Comparison of ENCODE assay signal across 11 mouse cellular contexts in the genomic region with DNA sequence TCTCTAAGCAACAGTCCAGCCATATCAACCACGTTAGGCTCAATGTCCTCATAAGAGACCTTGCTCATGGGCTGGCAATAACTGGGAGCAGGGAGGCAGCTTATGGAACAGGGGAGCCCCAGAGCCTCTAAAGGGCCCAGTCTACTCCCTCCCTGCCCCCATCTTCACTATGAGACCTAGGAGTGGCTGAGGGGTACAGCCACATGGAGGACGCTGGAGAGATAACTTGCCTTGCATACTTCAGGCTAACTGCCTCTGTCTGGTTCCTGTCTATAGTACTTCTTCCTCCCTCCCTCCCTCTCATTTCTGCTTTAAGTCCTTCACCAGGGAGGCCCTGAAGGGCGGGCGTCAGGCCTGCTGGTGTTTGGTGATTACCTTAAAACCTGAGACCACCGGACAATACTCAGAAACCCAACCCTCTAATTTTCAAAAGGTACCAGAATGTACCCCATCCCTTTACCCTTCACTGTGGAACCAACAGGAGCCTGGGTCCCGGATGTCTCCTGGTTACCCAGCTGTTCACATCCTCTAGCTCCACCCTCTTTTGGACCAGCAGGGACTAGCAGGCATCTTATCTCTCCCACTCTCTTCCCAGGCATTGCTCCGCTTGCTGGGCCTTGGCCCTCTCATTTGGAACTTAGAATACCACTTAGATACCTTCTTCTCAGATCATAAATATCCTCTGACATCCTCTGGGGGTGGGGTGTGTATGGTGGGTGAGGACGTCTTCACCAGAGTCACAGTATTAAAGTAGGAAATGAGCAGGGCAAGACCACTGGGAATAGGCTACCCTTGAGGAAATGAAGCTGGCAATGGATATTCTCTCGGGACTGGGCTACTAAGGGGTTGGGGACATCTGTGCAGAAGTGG. TPM values are rescaled to one million over a fixed set of nuclear protein-coding genes. Genes with fewer than 3 reads are reported as not detected.
DNase-seq lines count a peak whose midpoint lies in the region; ATAC-seq lines count a peak whose summit lies in the region.
"Had no signal": no experiment of that assay in that cellular context is flagged by ENCODE, and none has a peak within 500 bp of the region (broad histone marks: within the 10 kb centered on the region; RNA-seq: fewer than 3 reads in every experiment).

No protein-coding gene starts in this region.

- peaks cover 3% of the 10 kb centered on the region; the same call in 1 of the 2 replicates for H3K36me3 ChIP-seq in forebrain, embryonic 10.5 days (replicated peaks)
- no peaks in the 10 kb centered on the region for H3K36me3 ChIP-seq in forebrain, embryonic 13.5 days (ENCODE audit: poor library complexity, severe bottlenecking)
- no peaks in the 10 kb centered on the region for H3K36me3 ChIP-seq in kidney, embryonic 15.5 days
- H3K36me3 ChIP-seq in embryonic facial prominence, embryonic 12.5 days, result no peaks in the 10 kb centered on the region
- no peaks in the 10 kb centered on the region for H3K36me3 ChIP-seq in liver, embryonic 15.5 days (replicated peaks)

- no peak overlapping the region for H3K4me3 ChIP-seq in forebrain, embryonic 10.5 days
- H3K4me3 ChIP-seq in forebrain, embryonic 13.5 days, result no peak overlapping the region
- H3K4me3 ChIP-seq in kidney, embryonic 15.5 days (replicated peaks), result no peak overlapping the region
- H3K4me3 ChIP-seq in embryonic facial prominence, embryonic 12.5 days, result no peak overlapping the region
- H3K4me3 ChIP-seq in liver, embryonic 15.5 days (replicated peaks), result no peak overlapping the region

- DNase-seq in forebrain, embryonic 10.5 days (ENCODE audit: extremely low spot score, low spot score), result no peak
- no peak for DNase-seq in kidney, postnatal 14 days
- DNase-seq in adrenal gland, postnatal 4 days (ENCODE audit: low spot score in 2 of 2), result no peak
- DNase-seq: lung, postnatal 14 days had no signal

- H3K27ac ChIP-seq in forebrain, embryonic 10.5 days, result 0 out of 2 replicates have a peak overlapping the region, but pooled peaks have one; percentile 44
- H3K27ac ChIP-seq in forebrain, embryonic 13.5 days, result no peak overlapping the region
- peak overlapping the region; percentile 85 for H3K27ac ChIP-seq in kidney, embryonic 15.5 days
- 0 out of 2 replicates have a peak overlapping the region, but pooled peaks have one; percentile 76 for H3K27ac ChIP-seq in embryonic facial prominence, embryonic 12.5 days
- peak overlapping the region; percentile 59 for H3K27ac ChIP-seq in liver, embryonic 15.5 days (replicated peaks)

- H3K9me3 ChIP-seq in forebrain, embryonic 10.5 days, result no peaks in the 10 kb centered on the region
- no peaks in the 10 kb centered on the region for H3K9me3 ChIP-seq in forebrain, embryonic 13.5 days (replicated peaks)
- no peaks in the 10 kb centered on the region for H3K9me3 ChIP-seq in kidney, embryonic 15.5 days (replicated peaks)
- no peaks in the 10 kb centered on the region for H3K9me3 ChIP-seq in embryonic facial prominence, embryonic 12.5 days
- no peaks in the 10 kb centered on the region for H3K9me3 ChIP-seq in liver, embryonic 15.5 days (replicated peaks)

- no peak for ATAC-seq in forebrain, embryonic 13.5 days
- no peak for ATAC-seq in kidney, embryonic 15.5 days (replicated peaks; ENCODE audit: low FRiP score)
- no peak for ATAC-seq in embryonic facial prominence, embryonic 12.5 days (ENCODE audit: insufficient number of reproducible peaks, insufficient read depth, low FRiP score, low TSS enrichment)
- no peak for ATAC-seq in liver, embryonic 15.5 days (ENCODE audit: insufficient read depth)
- no peak for ATAC-seq in megakaryocyte progenitor cell, adult 5-6 weeks (replicated peaks; ENCODE audit: poor library complexity)
- ATAC-seq: forebrain, embryonic 16.5 days had no signal

- WGBS in forebrain, embryonic 10.5 days, result 89% methylated on average over 9 of the region's 9 CpGs
- 89% methylated on average over 9 of the region's 9 CpGs for WGBS in forebrain, embryonic 13.5 days
- WGBS in kidney, embryonic 15.5 days, result 75% methylated on average over 9 of the region's 9 CpGs
- WGBS in embryonic facial prominence, embryonic 12.5 days, result 79% methylated on average over 9 of the region's 9 CpGs
- WGBS in liver, embryonic 15.5 days (ENCODE audit: insufficient replicate concordance), result 35% methylated on average over 9 of the region's 9 CpGs

- H3K27me3 ChIP-seq in forebrain, embryonic 10.5 days (ENCODE audit: poor library complexity, severe bottlenecking), result no peaks in the 10 kb centered on the region
- H3K27me3 ChIP-seq in forebrain, embryonic 13.5 days, result no peaks in the 10 kb centered on the region
- no peaks in the 10 kb centered on the region for H3K27me3 ChIP-seq in kidney, embryonic 15.5 days
- H3K27me3 ChIP-seq in embryonic facial prominence, embryonic 12.5 days, result no peaks in the 10 kb centered on the region
- H3K27me3 ChIP-seq in liver, embryonic 15.5 days, result no peaks in the 10 kb centered on the region

- H3K4me2 ChIP-seq in forebrain, embryonic 13.5 days, result no peak overlapping the region
- H3K4me2 ChIP-seq in kidney, embryonic 15.5 days, result no peak overlapping the region
- no peak overlapping the region for H3K4me2 ChIP-seq in embryonic facial prominence, embryonic 12.5 days (replicated peaks)
- peak overlapping the region; percentile 99 for H3K4me2 ChIP-seq in liver, embryonic 15.5 days

- peaks cover 52% of the 10 kb centered on the region for H3K4me1 ChIP-seq in forebrain, embryonic 10.5 days
- H3K4me1 ChIP-seq in forebrain, embryonic 13.5 days, result peaks cover 39% of the 10 kb centered on the region
- peaks cover 68% of the 10 kb centered on the region for H3K4me1 ChIP-seq in kidney, embryonic 15.5 days
- H3K4me1 ChIP-seq in embryonic facial prominence, embryonic 12.5 days, result peaks cover 37% of the 10 kb centered on the region
- H3K4me1 ChIP-seq in liver, embryonic 15.5 days (replicated peaks), result peaks cover 73% of the 10 kb centered on the region

- H3K9ac ChIP-seq in forebrain, embryonic 13.5 days, result no peak overlapping the region
- no peak overlapping the region for H3K9ac ChIP-seq in kidney, embryonic 15.5 days
- no peak overlapping the region for H3K9ac ChIP-seq in embryonic facial prominence, embryonic 12.5 days
- no peak overlapping the region for H3K9ac ChIP-seq in liver, embryonic 15.5 days

RNA-seq across cellular contexts. Expression of gene Gnb1, which starts 1.8 kb away (rescaled TPM):
- polyA plus RNA-seq in forebrain, embryonic 10.5 days (2016; fragmentation: Nextera tagmentation; extraction: Ambion mirVana), result 607 and 643 TPM in 2 replicates
- polyA plus RNA-seq in forebrain, embryonic 13.5 days (2015; fragmentation: Nextera tagmentation; extraction: Ambion mirVana), result 937 and 949 TPM in 2 replicates
- 476 and 488 TPM in 2 replicates for polyA plus RNA-seq in kidney, embryonic 15.5 days (2015; fragmentation: Nextera tagmentation; extraction: Ambion mirVana)
- polyA plus RNA-seq in embryonic facial prominence, embryonic 12.5 days (2016; fragmentation: Nextera tagmentation; extraction: Ambion mirVana), result 570 and 588 TPM in 2 replicates
- polyA plus RNA-seq in liver, embryonic 15.5 days (2015; fragmentation: Nextera tagmentation; extraction: Ambion mirVana), result 100 and 106 TPM in 2 replicates
- total RNA-seq in megakaryocyte progenitor cell, adult 5-6 weeks (2015), result 230 and 233 TPM in 2 replicates
- 165 and 170 TPM in 2 replicates for total RNA-seq in megakaryocyte progenitor cell, adult 5-6 weeks (2017)
- total RNA-seq in adrenal gland, postnatal 4 days (2021), result 100 to 1,000 TPM; 441 to 466 TPM

RNA-seq across cellular contexts. Expression of gene Tmem52, which starts 20.4 kb away (rescaled TPM):
- not detected in 2 replicates for polyA plus RNA-seq in forebrain, embryonic 10.5 days (2016; fragmentation: Nextera tagmentation; extraction: Ambion mirVana)
- polyA plus RNA-seq in forebrain, embryonic 13.5 days (2015; fragmentation: Nextera tagmentation; extraction: Ambion mirVana), result 0.18 TPM in 1 of 2 replicates, not detected in the other
- 1.0 and 1.1 TPM in 2 replicates for polyA plus RNA-seq in kidney, embryonic 15.5 days (2015; fragmentation: Nextera tagmentation; extraction: Ambion mirVana)
- not detected in 2 replicates for polyA plus RNA-seq in embryonic facial prominence, embryonic 12.5 days (2016; fragmentation: Nextera tagmentation; extraction: Ambion mirVana)
- polyA plus RNA-seq in liver, embryonic 15.5 days (2015; fragmentation: Nextera tagmentation; extraction: Ambion mirVana), result 0.50 TPM in 1 of 2 replicates, not detected in the other
- total RNA-seq in megakaryocyte progenitor cell, adult 5-6 weeks (2015), result 0.15 TPM in 1 of 2 replicates, not detected in the other
- not detected in 2 replicates for total RNA-seq in megakaryocyte progenitor cell, adult 5-6 weeks (2017)
- total RNA-seq in adrenal gland, postnatal 4 days (2021), result 10 to 100 TPM in 1 of 2 experiments, 1 to 10 TPM in 1; 7.4 to 14.4 TPM
- total RNA-seq: neutrophil, adult 5-6 weeks had no signal
- polyA plus RNA-seq: forebrain, embryonic 16.5 days had no signal
